Mouse (Mus musculus) neural tube, embryonic 11.5 days (tissue): ENCODE results near the gene Fnbp1l. TPM values are rescaled to one million over a fixed set of nuclear protein-coding genes. Genes with fewer than 3 reads are reported as not detected.

ENCODE experiments used
- ATAC-seq: fragments of 200-750 bp; cut with Nextera tagmentation; 2 replicates; pipeline ENCODE4 v1.8.0; 2017; ENCODE audit warnings: moderate number of reproducible peaks, mild to moderate bottlenecking, moderate TSS enrichment, moderate library complexity; ENCODE audit not compliant: insufficient read depth, low FRiP score, low TSS enrichment
- DNase-seq: peaks from one replicate; pipeline ENCODE4 v3.0.0-alpha.2; 2015; ENCODE audit warnings: low spot score
- H3K27ac ChIP-seq: fragments of 300-500 bp; sonication (generic); 2 replicates; pipeline ENCODE4 v1.5.1; 2014; ENCODE audit warnings: low read depth, mild to moderate bottlenecking, low read length
- H3K27me3 ChIP-seq: fragments of 300-500 bp; sonication (generic); 2 replicates; pipeline ENCODE4 v1.6.1; 2014; ENCODE audit warnings: mild to moderate bottlenecking, low read length, mixed read lengths; ENCODE audit not compliant: control insufficient read depth, insufficient read depth
- H3K36me3 ChIP-seq: fragments of 300-500 bp; sonication (generic); 2 replicates; pipeline ENCODE4 v1.6.1; 2014; ENCODE audit warnings: mild to moderate bottlenecking, low read length, moderate library complexity, mixed read lengths; ENCODE audit not compliant: control insufficient read depth, insufficient read depth
- H3K4me1 ChIP-seq: fragments of 300-500 bp; sonication (generic); 2 replicates; pipeline ENCODE4 v1.6.1; 2014; ENCODE audit warnings: low read length, mixed read lengths; ENCODE audit not compliant: control insufficient read depth, insufficient read depth
- H3K4me2 ChIP-seq: fragments of 300-500 bp; sonication (generic); 2 replicates; pipeline ENCODE4 v1.6.1; 2014; ENCODE audit warnings: low read depth, mild to moderate bottlenecking, moderate library complexity
- H3K4me3 ChIP-seq: fragments of 300-500 bp; sonication (generic); 2 replicates; pipeline ENCODE4 v1.5.1; 2014; ENCODE audit warnings: low read depth, low read length
- H3K9ac ChIP-seq: fragments of 300-500 bp; sonication (generic); 2 replicates; pipeline ENCODE4 v1.6.1; 2014; ENCODE audit warnings: mild to moderate bottlenecking, low read length
- H3K9me3 ChIP-seq: fragments of 300-500 bp; sonication (generic); 2 replicates; pipeline ENCODE4 v1.6.1; 2016; ENCODE audit warnings: low read length; ENCODE audit not compliant: control insufficient read depth
- WGBS: fragments of 180-500 bp; shearing (Covaris S2); extraction: QIAGEN DNeasy Blood & Tissue Kit; methylation state at CpG from one replicate; pipeline ENCODE4 v1.1.7; 2014; 5-methylcytosine and 5-hydroxymethylcytosine counted together
- polyA plus RNA-seq: library from polyadenylated mRNA; unstranded; fragments of >200 nt; fragmentation: Nextera tagmentation; extraction: Ambion mirVana; gene quantifications from 2 replicates; pipeline ENCODE4 v1.2.1, GENCODE M21; 2014

Fnbp1l gene
- polyA plus RNA-seq, 1 experiment from 2014 or later: 85.2 TPM

- H3K27ac ChIP-seq: no peak overlapping the region
- no peaks in the 10 kb centered on the region for H3K36me3 ChIP-seq
- H3K4me2 ChIP-seq: no peak overlapping the region
- H3K9ac ChIP-seq: no peak overlapping the region
- no peak for DNase-seq
- no peaks in the 10 kb centered on the region for H3K9me3 ChIP-seq
- no peaks in the 10 kb centered on the region for H3K4me1 ChIP-seq
- H3K27me3 ChIP-seq: no peaks in the 10 kb centered on the region
- ATAC-seq: no peak
- 65% methylated on average over 3 of the region's 3 CpGs for WGBS
- no peak overlapping the region for H3K4me3 ChIP-seq
Measured at GRCm38 (mm10) chr3:122586918-122587641, 32.4 kb downstream of the Fnbp1l start.

- ATAC-seq: no peak
Measured at GRCm38 (mm10) chr3:122577360-122577759, 42.2 kb downstream of the Fnbp1l start.

GRCm38 (mm10) chr3:122574921-122575320, 44.6 kb downstream of the Fnbp1l start:
- Histone ChIP-seq H3K27ac (no peak overlapping the region), H3K4me2 (no peak overlapping the region), H3K4me1 (no peaks in the 10 kb centered on the region), H3K9me3 (no peaks in the 10 kb centered on the region), H3K27me3 (no peaks in the 10 kb centered on the region), H3K4me3 (no peak overlapping the region), H3K9ac (no peak overlapping the region), H3K36me3 (no peaks in the 10 kb centered on the region)
- ATAC-seq (no peak), DNase-seq (no peak)
- WGBS: 100% methylated on average over 1 of the region's 1 CpGs

More at GRCm38 (mm10) chr3:122577360-122577759, 42.2 kb downstream of the Fnbp1l start:
- no peak for DNase-seq
- H3K27ac ChIP-seq: no peak overlapping the region
- H3K4me2 ChIP-seq: no peak overlapping the region
- H3K36me3 ChIP-seq: no peaks in the 10 kb centered on the region
- H3K27me3 ChIP-seq: no peaks in the 10 kb centered on the region
- H3K9ac ChIP-seq: no peak overlapping the region
- H3K4me3 ChIP-seq: no peak overlapping the region
- H3K4me1 ChIP-seq: no peaks in the 10 kb centered on the region
- no peaks in the 10 kb centered on the region for H3K9me3 ChIP-seq

GRCm38 (mm10) chr3:122573426-122574286, 45.9 kb downstream of the Fnbp1l start:
- DNase-seq: no peak
- H3K9me3 ChIP-seq: no peaks in the 10 kb centered on the region
- WGBS: 92% methylated on average over 5 of the region's 5 CpGs
- H3K4me3 ChIP-seq: no peak overlapping the region
- no peak overlapping the region for H3K27ac ChIP-seq
- ATAC-seq: no peak
- no peak overlapping the region for H3K9ac ChIP-seq
- no peaks in the 10 kb centered on the region for H3K4me1 ChIP-seq
- H3K27me3 ChIP-seq: no peaks in the 10 kb centered on the region
- no peak overlapping the region for H3K4me2 ChIP-seq
- no peaks in the 10 kb centered on the region for H3K36me3 ChIP-seq

- H3K27ac ChIP-seq: no peak overlapping the region
- WGBS: 83% methylated on average over 4 of the region's 4 CpGs
- DNase-seq (no peak), ATAC-seq (no peak)
- H3K27me3 ChIP-seq: no peaks in the 10 kb centered on the region
- H3K4me1 ChIP-seq: no peaks in the 10 kb centered on the region
- H3K9ac ChIP-seq: no peak overlapping the region
- H3K4me2 ChIP-seq: no peak overlapping the region
- H3K9me3 ChIP-seq: no peaks in the 10 kb centered on the region
- H3K4me3 ChIP-seq: no peak overlapping the region
- H3K36me3 ChIP-seq: no peaks in the 10 kb centered on the region
Measured at GRCm38 (mm10) chr3:122566549-122566948, 53.0 kb downstream of the Fnbp1l start.

- Histone ChIP-seq H3K4me2 (no peak overlapping the region), H3K4me1 (no peaks in the 10 kb centered on the region), H3K27me3 (no peaks in the 10 kb centered on the region), H3K9me3 (no peaks in the 10 kb centered on the region), H3K27ac (no peak overlapping the region), H3K9ac (no peak overlapping the region), H3K4me3 (no peak overlapping the region), H3K36me3 (no peaks in the 10 kb centered on the region)
- WGBS: 85% methylated on average over 3 of the region's 3 CpGs
- no peak for DNase-seq
- no peak for ATAC-seq
Measured at GRCm38 (mm10) chr3:122566112-122566511, 53.4 kb downstream of the Fnbp1l start.

GRCm38 (mm10) chr3:122565285-122565684, 54.2 kb downstream of the Fnbp1l start:
- no peak for DNase-seq
- no peaks in the 10 kb centered on the region for H3K4me1 ChIP-seq
- no peak overlapping the region for H3K4me2 ChIP-seq
- H3K4me3 ChIP-seq: no peak overlapping the region
- WGBS: 32% methylated on average over 7 of the region's 7 CpGs
- no peaks in the 10 kb centered on the region for H3K36me3 ChIP-seq
- no peaks in the 10 kb centered on the region for H3K9me3 ChIP-seq
- H3K9ac ChIP-seq: no peak overlapping the region
- no peak for ATAC-seq
- H3K27ac ChIP-seq: no peak overlapping the region
- no peaks in the 10 kb centered on the region for H3K27me3 ChIP-seq

- ATAC-seq (no peak), DNase-seq (no peak)
- Histone ChIP-seq H3K27ac (no peak overlapping the region), H3K27me3 (no peaks in the 10 kb centered on the region), H3K36me3 (no peaks in the 10 kb centered on the region), H3K4me1 (no peaks in the 10 kb centered on the region), H3K4me2 (no peak overlapping the region), H3K4me3 (no peak overlapping the region), H3K9ac (no peak overlapping the region), H3K9me3 (no peaks in the 10 kb centered on the region)
- WGBS: 77% methylated on average over 2 of the region's 2 CpGs
Measured at GRCm38 (mm10) chr3:122557766-122558165, 61.7 kb downstream of the Fnbp1l start.

- ATAC-seq: no peak
- Histone ChIP-seq H3K4me2 (no peak overlapping the region), H3K27ac (no peak overlapping the region), H3K9ac (no peak overlapping the region), H3K4me3 (no peak overlapping the region), H3K27me3 (no peaks in the 10 kb centered on the region), H3K9me3 (no peaks in the 10 kb centered on the region), H3K4me1 (no peaks in the 10 kb centered on the region), H3K36me3 (peaks cover 2% of the 10 kb centered on the region; the same call in 1 of the 2 replicates)
- WGBS: 95% methylated on average over 3 of the region's 3 CpGs
- DNase-seq: no peak
Measured at GRCm38 (mm10) chr3:122551174-122551573, 68.3 kb downstream of the Fnbp1l start.
